Mouse (Mus musculus): ENCODE data around the gene Pcbd2. TPM values are rescaled to one million over a fixed set of nuclear protein-coding genes. Genes with fewer than 3 reads are reported as not detected.

Pcbd2 gene
- total and polyA plus RNA-seq, 3 experiments = 32.0 to 69.4 TPM; not detected in 1

- H3K4me1 ChIP-seq (ENCODE audit: control insufficient read depth in 1 of 2, insufficient read depth in 2 of 2, low read length in 2 of 2) = peaks cover 0 to 2% of the 10 kb centered on the region in 2 experiments; a peak in 1 of 4 replicates
- peaks cover 0 to 20% of the 10 kb centered on the region in 2 experiments; a peak in 2 of 4 replicates for H3K36me3 ChIP-seq (ENCODE audit: control insufficient read depth in 1 of 2, insufficient read depth in 2 of 2, low read length in 2 of 2)
- no peak overlapping the region for H3K9ac ChIP-seq (ENCODE audit: control insufficient read depth, low read depth, low read length, poor library complexity, severe bottlenecking)
- TF ChIP-seq TAL1 (IDR thresholded peaks at IDR 0.05; ENCODE audit: low read length) (no peak), GABPA (IDR thresholded peaks at IDR 0.05; ENCODE audit: low read depth, low read length) (no peak), EP300 (IDR thresholded peaks at IDR 0.05; ENCODE audit: low read depth in 1 of 2, low read length in 2 of 2) (no peak), CTCF (IDR thresholded peaks at IDR 0.05 in 2 of 3, conservative IDR thresholded peaks at IDR 0.05 in 1 of 3; ENCODE audit: control insufficient read depth in 1 of 3, insufficient read depth in 1 of 3, low read depth in 2 of 3, low read length in 3 of 3, poor library complexity in 1 of 3, severe bottlenecking in 1 of 3) (no peak), POLR2A (IDR thresholded peaks at IDR 0.05; ENCODE audit: control insufficient read depth in 1 of 2, insufficient read depth in 1 of 2, low read depth in 1 of 2, low read length in 2 of 2, poor library complexity in 1 of 2) (no peak), ELF1 (IDR thresholded peaks at IDR 0.05; ENCODE audit: low read depth, low read length) (no peak), TCF12 (IDR thresholded peaks at IDR 0.05; ENCODE audit: low read depth, low read length) (no peak), SIN3A (IDR thresholded peaks at IDR 0.05; ENCODE audit: low read length) (no peak), ZKSCAN1 (IDR thresholded peaks at IDR 0.05; ENCODE audit: low read depth, low read length) (no peak), JUND (IDR thresholded peaks at IDR 0.05; ENCODE audit: low read depth, low read length) (no peak), POLR2AphosphoS2 (IDR thresholded peaks at IDR 0.05; ENCODE audit: low read length) (no peak)
- DNase-seq (ENCODE audit: low read depth, low spot score) = no peak
- H3K27me3 ChIP-seq (ENCODE audit: control insufficient read depth in 1 of 2, insufficient read depth in 2 of 2, low read length in 2 of 2) = no peaks in the 10 kb centered on the region
- H3K79me2 ChIP-seq (ENCODE audit: control insufficient read depth, insufficient read depth, low read length, poor library complexity) = no peaks in the 10 kb centered on the region
- no peak overlapping the region for H3K27ac ChIP-seq (ENCODE audit: control insufficient read depth, low read depth, low read length)
- H3K9me3 ChIP-seq (replicated peaks; ENCODE audit: insufficient read depth, low read length) = no peaks in the 10 kb centered on the region
- H3K4me3 ChIP-seq (ENCODE audit: control insufficient read depth in 1 of 2, insufficient read depth in 1 of 2, low read depth in 2 of 2, low read length in 2 of 2) = no peak overlapping the region
Observed at GRCm38 (mm10) chr13:55682201-55682600, 45.0 kb upstream of the Pcbd2 start.

- no peak overlapping the region for H3K4me3 ChIP-seq (ENCODE audit: control insufficient read depth in 1 of 2, insufficient read depth in 1 of 2, low read depth in 2 of 2, low read length in 2 of 2)
- no peak overlapping the region for H3K9ac ChIP-seq (ENCODE audit: control insufficient read depth, low read depth, low read length, poor library complexity, severe bottlenecking)
- no peak for DNase-seq (ENCODE audit: low read depth, low spot score)
- peaks cover 8 to 17% of the 10 kb centered on the region in 2 experiments for H3K36me3 ChIP-seq (ENCODE audit: control insufficient read depth in 1 of 2, insufficient read depth in 2 of 2, low read length in 2 of 2)
- no peaks in the 10 kb centered on the region for H3K9me3 ChIP-seq (replicated peaks; ENCODE audit: insufficient read depth, low read length)
- TF ChIP-seq POLR2A (IDR thresholded peaks at IDR 0.05; ENCODE audit: control insufficient read depth in 1 of 2, insufficient read depth in 1 of 2, low read depth in 1 of 2, low read length in 2 of 2, poor library complexity in 1 of 2) = no peak
- TF ChIP-seq POLR2AphosphoS2 (IDR thresholded peaks at IDR 0.05; ENCODE audit: low read length) = no peak
- no peak for TF ChIP-seq MAZ (IDR thresholded peaks at IDR 0.05; ENCODE audit: low read depth, low read length)
- TF ChIP-seq USF1 (IDR thresholded peaks at IDR 0.05; ENCODE audit: low read depth, low read length) = no peak
- no peak for TF ChIP-seq ZMIZ1 (IDR thresholded peaks at IDR 0.05; ENCODE audit: low read depth, low read length)
- peaks cover 9 to 10% of the 10 kb centered on the region in 2 experiments for H3K4me1 ChIP-seq (ENCODE audit: control insufficient read depth in 1 of 2, insufficient read depth in 2 of 2, low read length in 2 of 2)
- H3K27ac ChIP-seq (ENCODE audit: control insufficient read depth, low read depth, low read length) = no peak overlapping the region
- no peaks in the 10 kb centered on the region for H3K79me2 ChIP-seq (ENCODE audit: control insufficient read depth, insufficient read depth, low read length, poor library complexity)
- H3K27me3 ChIP-seq (ENCODE audit: control insufficient read depth in 1 of 2, insufficient read depth in 2 of 2, low read length in 2 of 2) = no peaks in the 10 kb centered on the region
Observed at GRCm38 (mm10) chr13:55683581-55683980, 43.6 kb upstream of the Pcbd2 start.

- no peaks in the 10 kb centered on the region for H3K79me2 ChIP-seq (ENCODE audit: control insufficient read depth, insufficient read depth, low read length, poor library complexity)
- DNase-seq (ENCODE audit: low read depth, low spot score) = no peak
- no peak overlapping the region for H3K4me3 ChIP-seq (ENCODE audit: control insufficient read depth in 1 of 2, insufficient read depth in 1 of 2, low read depth in 2 of 2, low read length in 2 of 2)
- H3K36me3 ChIP-seq (ENCODE audit: control insufficient read depth in 1 of 2, insufficient read depth in 2 of 2, low read length in 2 of 2) = peaks cover 0 to 8% of the 10 kb centered on the region in 2 experiments; a peak in 2 of 4 replicates
- H3K4me1 ChIP-seq (ENCODE audit: control insufficient read depth in 1 of 2, insufficient read depth in 2 of 2, low read length in 2 of 2) = peaks cover 10% of the 10 kb centered on the region in 2 experiments
- H3K27me3 ChIP-seq (ENCODE audit: control insufficient read depth in 1 of 2, insufficient read depth in 2 of 2, low read length in 2 of 2) = no peaks in the 10 kb centered on the region
- no peak overlapping the region for H3K27ac ChIP-seq (ENCODE audit: control insufficient read depth, low read depth, low read length)
- no peaks in the 10 kb centered on the region for H3K9me3 ChIP-seq (replicated peaks; ENCODE audit: insufficient read depth, low read length)
- H3K9ac ChIP-seq (ENCODE audit: control insufficient read depth, low read depth, low read length, poor library complexity, severe bottlenecking) = no peak overlapping the region
- TF ChIP-seq KAT2A (conservative IDR thresholded peaks at IDR 0.05; ENCODE audit: low read depth, low read length) (no peak), CTCF (IDR thresholded peaks at IDR 0.05 in 2 of 3, conservative IDR thresholded peaks at IDR 0.05 in 1 of 3; ENCODE audit: control insufficient read depth in 1 of 3, insufficient read depth in 1 of 3, low read depth in 2 of 3, low read length in 3 of 3, poor library complexity in 1 of 3, severe bottlenecking in 1 of 3) (no peak), ZNF384 (IDR thresholded peaks at IDR 0.05; ENCODE audit: low read depth, low read length) (no peak), POLR2AphosphoS5 (IDR thresholded peaks at IDR 0.05; ENCODE audit: borderline replicate concordance, low read depth, low read length) (no peak), MAZ (IDR thresholded peaks at IDR 0.05; ENCODE audit: low read depth, low read length) (no peak), TAL1 (IDR thresholded peaks at IDR 0.05; ENCODE audit: low read length) (no peak), MAFK (IDR thresholded peaks at IDR 0.05; ENCODE audit: borderline replicate concordance, low read depth, low read length) (no peak), MEF2A (IDR thresholded peaks at IDR 0.05; ENCODE audit: extremely low read depth, insufficient replicate concordance, low read depth, low read length, poor library complexity, severe bottlenecking) (no peak), GATA1 (IDR thresholded peaks at IDR 0.05; ENCODE audit: low read depth, low read length) (no peak), BHLHE40 (IDR thresholded peaks at IDR 0.05; ENCODE audit: borderline replicate concordance, low read depth, low read length) (no peak), MYB (IDR thresholded peaks at IDR 0.05; ENCODE audit: low read depth, low read length) (no peak), ZKSCAN1 (IDR thresholded peaks at IDR 0.05; ENCODE audit: low read depth, low read length) (no peak), JUND (IDR thresholded peaks at IDR 0.05; ENCODE audit: low read depth, low read length) (no peak), SMC3 (IDR thresholded peaks at IDR 0.05; ENCODE audit: low read depth, low read length) (no peak), E2F4 (IDR thresholded peaks at IDR 0.05; ENCODE audit: borderline replicate concordance, low read depth, low read length) (no peak)
Observed at GRCm38 (mm10) chr13:55686107-55686633, 41.0 kb upstream of the Pcbd2 start.

Measured in MEL (cell line).